Mouse (Mus musculus) lung, adult 18-20 months (tissue): Measurements from ENCODE around the gene Abca8b.
"Not testable (repeated sequence)": the region's sequence is repeated elsewhere in the genome, so short reads cannot be mapped to it uniquely, and the experiment has no call there.

ENCODE experiments used
- DNase-seq, 2 experiments: peaks; one replicate each; pipeline ENCODE4 v3.0.0; 2022; ENCODE audit warnings: mixed read lengths in 2 of 2

The Abca8b gene

DNA sequence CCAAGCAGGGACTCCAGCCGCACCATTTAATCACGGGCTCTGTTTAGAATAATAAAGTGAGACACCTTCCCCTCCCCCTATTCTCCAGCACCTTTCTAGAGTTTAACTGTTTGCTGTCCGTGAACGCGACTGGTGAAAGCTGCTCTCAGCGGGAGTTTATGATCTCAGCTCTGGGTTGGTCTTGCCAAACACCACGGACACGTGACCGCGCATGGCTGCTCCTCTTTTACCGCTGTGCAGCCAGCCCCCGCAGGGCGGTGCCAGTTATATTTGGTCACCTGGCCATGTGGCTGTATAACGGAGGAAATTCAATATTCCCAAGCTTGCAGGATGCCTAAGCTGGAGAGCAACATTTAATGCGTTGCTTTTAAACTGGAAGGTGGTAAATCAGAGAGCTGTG lies at the start of gene Abca8b:
Gene Abca8b (minus strand): TSS at position 222 of the 400 bp plus-strand sequence.
- peak; percentile 66 to 70 for DNase-seq

DNA sequence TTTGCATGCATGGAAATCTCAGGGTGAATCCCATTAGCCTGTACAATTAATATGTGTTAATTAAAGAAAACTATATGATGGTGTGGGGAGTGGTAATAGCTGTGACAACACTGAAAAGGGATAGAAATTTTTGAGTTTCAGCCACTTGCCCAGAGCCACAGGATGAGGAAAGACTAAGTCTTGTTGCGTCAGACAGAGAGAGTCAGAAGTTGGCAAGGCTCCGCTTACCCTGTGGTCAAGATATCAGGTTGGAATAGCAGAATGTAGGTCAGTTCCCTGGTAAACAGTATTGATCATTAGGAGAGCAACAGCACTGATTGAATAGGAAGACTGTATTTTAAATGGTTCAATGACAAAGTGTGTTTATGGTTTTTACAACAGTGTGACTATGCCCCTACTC lies 42.1 kb upstream of the Abca8b start:
- DNase-seq, result no peak

DNA sequence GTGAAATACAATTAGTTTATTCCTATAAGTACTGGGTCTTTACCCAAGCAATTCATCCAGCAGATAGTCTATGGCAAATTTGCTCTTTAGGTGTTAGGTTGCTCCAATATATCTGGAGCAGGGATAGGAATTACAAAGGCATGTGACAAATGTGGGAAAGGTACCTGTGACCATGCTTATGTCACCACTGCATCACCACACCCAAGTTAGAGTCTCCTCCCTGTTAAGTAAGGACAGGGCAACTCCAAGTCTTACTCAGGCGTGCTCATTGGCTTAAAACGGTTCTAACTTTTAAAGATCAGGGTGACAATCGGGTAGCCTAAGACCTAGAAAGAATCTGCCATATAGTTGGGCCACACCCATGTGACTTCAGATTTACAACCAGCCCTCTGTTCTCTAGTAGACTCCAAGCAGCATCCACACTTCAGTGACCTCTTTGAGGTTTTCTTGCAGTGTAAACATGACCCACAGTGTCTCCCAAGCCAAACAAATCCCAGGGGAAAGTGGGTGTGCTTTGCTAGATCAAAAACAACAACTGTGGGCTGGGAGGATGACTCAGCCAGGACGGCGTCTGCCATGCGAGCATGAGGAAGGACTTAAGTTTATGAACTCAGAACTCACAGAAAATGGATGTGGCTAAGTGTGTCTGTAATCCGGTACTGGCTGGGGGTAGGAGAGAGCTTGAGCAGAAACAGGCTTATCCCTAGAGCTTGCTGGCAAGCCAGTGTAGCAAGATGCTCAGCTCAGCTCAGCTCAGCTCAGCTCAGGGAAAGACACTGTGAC lies 33.5 kb upstream of the Abca8b start:
- DNase-seq, result peak in 1 of 2 experiments; percentile 25

DNA sequence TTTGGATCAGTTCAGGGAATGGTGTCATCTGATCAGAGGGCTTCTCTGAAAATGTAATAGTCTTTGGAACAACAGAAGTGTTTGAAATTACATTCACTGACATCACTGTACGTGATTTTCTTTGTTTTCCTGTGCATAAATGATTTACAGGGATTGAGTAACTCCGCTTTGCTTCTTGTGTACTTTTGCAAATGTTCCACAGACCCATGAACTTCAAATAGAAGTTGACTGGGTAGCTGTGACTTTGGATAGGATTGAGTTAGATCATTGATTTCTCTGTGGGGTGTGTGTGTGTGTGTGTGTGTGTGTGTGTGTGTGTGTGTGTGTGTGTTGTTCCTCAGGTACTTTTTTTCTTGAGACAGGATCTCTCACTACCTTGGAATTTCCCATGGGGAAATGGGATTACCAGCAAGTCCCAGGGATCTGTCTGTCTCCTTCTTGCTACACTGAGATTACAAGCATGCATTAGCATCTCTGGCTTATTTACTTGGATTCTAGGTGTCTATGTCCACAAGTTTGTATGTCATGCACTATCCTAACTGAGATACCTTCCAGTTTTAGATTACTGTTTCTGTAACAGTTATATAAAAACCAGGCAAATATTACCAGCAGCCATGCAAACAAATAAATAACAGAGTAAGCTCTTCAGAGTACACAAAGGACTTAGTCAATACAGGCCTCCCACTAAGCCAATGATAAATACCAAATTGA lies 15.3 kb upstream of the Abca8b start:
- DNase-seq, result no peak

DNA sequence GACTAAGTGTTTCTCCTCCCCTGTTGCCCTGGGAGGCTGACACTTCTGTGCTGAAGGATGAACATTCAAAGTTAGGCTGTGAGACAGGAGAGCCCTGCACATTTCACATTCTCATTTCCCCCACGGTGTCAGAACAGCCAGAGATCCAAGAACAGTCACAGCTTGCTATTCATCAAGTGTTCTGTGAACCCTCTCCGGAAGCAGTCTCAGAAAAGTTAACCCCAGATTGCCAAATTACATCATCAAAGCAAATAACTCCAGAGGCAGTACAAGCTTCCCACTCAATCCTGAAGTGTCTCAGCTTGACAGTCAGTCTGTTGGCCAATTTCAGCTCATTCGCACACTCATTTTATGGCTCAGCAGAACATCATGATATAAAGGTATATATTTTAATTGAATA lies 632 bp downstream of the Abca8b start:
- peak in 1 of 2 experiments; percentile 18 for DNase-seq

DNA sequence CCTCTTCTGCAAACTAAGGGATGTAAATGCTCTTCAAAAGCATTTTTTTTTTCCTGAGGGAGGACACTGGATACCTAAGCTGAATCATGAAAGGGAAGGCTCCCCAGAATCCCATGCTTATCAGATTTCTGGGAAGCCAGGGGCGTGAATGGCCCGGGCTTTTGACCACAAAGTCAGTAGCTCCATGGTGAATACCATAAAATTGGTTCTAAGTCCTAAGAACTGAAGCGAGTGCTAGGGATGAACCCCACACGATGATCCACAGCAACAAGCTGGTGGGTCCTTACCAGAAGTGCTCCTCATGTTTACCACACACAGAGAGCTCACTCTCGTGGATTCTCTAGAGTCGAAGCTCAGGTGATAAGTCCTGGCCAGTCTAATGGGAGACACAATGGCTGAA lies 1.6 kb downstream of the Abca8b start:
- no peak for DNase-seq

DNA sequence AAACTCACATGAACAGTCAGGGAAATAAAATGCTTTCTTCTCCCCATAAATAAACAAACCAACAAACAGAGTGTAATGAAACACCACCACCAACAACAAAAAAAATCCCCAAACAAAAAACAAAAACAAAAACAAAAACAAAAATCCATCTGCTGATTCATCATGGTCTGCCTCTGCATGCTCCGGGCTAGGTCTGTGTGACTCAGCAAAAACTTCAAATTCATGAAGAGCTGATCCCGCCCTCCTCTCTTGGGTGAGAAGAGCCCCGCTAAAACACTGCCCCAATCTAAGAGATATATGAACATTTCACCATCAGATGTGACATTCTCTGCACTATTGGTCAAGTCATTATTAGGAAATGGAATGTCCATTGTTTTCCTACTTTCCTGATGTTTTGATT lies 4.4 kb downstream of the Abca8b start:
- no peak for DNase-seq

DNA sequence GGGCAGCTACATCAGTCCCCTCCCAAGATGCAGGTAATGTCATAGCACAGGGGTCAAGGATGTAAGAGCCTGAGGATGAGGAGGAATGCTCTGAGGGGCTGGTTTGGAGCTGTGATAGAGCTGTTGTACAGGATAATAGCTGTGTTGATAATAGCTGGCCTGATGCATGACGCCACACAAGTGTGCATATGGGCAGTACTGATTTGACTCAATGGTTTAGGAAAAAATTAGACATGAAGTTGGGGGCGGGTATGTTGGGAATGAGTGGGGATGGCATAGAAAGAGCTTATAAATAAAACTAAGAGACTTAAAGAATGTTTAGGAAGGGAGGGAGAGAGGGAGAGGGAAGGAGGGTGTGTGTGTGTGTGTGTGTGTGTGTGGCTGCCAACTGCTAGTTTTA lies 5.4 kb downstream of the Abca8b start:
- DNase-seq, result no peak

DNA sequence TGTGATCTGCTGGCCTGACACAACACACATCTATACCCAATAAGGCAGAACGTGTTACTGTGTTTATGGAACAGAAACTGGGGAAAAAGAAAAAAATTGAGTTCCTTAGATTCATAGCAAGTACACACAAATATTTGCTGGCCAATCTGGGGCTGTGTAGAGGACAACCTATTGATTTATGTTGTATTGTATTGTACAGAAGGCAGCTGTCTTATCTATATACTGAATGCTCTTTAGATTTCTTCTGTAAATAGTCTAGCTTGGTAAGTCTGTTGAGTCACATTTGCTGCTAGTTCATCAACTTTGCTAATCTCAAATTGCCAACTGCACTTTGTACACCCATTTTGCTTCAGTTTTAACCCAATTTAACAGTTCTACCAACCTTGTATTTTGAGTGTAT lies 7.5 kb downstream of the Abca8b start:
- DNase-seq, result no peak

DNA sequence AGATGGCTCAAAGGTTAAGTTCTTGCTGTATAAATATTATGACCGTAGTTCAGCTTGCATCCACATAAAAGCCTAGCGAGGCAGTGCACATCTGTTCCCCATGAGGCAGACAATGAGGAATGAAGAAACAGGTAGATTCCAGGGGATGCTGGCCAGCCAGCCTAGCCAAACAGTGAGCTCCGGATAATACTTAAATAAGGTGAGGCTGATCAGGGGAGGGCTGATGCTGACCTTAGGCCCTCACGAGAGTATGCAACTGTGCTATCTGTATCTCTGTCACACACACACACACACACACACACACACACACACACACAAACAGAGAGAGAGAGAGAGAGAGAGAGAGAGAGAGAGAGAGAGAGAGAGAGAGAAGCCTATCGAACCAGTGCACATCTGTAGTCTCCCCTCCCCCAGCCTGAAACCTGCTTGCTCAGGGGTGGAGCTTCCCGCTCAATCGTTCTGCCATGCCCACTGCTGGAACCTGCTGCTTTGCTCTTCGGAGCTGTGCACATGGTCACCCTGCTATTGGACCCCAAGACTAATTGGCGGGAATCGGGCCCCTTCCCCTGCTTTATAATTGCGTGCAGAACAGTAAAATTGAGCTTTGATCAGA lies 8.1 kb downstream of the Abca8b start:
- not testable (repeated sequence) for DNase-seq

DNA sequence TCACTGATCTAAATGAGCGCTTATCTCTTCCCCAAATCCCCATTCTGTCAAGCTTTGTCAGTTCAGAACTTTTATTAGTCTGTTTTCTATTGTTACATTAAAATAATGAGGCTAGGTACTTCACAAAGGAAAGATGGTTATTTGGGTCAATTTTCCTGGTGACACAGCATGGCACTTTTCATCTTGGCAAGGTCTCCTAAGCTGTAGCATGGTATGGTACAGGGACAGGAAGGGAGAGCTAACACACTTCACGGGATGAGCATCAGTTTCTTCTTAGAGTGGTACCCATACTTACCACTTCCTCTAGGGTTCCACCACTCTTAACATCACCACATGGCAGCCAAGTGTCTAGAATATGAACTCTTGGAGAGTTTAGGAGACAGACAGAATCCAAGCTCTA lies 13.8 kb downstream of the Abca8b start:
- DNase-seq, result no peak

DNA sequence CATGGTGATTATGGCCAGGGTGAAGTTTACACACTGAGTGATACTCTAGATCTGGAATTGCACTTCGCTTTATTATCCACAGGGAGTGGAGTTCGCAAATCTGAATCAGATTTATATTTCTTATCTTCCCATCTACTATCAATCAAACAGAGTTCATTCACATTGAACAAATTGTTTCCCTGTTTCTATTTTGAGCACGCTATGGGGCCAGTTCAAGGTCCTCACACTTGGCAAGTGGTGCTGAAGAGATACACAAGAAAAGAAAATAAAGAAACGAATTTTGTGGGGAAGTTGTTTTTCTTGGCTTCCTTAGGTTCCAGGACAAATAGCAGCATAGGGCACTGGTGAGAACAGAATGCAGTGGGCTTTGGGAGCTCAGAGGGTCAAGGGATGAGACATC lies 25.1 kb downstream of the Abca8b start:
- no peak for DNase-seq

DNA sequence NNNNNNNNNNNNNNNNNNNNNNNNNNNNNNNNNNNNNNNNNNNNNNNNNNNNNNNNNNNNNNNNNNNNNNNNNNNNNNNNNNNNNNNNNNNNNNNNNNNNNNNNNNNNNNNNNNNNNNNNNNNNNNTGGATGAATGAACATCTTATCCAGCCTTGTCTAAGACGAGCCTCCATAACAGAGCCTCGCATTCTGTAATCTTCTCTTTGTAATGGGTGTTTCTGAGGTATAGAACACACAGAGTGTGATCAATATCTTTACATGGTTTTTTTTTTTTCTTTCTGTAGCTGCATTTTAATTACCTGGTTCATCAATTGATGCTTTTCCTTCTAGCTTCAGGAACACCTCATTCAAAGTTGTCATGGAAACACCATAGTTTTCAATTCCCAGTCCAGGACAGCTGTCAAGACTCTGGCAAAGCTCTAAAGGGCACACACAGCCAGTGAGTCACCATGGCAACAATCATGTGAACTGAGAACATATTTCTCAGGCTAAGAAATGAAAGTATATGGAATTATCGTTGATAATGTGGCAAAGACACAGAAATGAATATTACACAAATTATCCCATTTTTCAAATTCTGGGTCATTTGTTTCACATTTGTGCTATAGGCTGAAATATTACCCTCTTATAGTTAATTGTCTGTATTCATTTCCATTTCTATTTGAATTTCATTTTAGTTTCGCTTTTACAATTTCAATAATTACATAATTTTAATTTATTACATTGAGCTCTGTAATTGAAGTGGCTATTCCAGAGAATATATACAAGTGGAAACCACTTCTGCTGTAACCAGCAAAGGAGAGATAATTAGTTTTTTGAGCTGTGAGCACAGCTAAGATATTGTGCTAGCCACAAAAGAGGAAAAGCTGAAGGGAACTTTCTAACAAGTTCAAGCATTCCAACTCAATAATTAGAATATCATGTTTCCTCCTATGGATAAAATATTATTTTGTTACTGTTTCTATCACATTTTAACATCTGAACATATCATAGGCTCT lies 33.9 kb downstream of the Abca8b start:
- DNase-seq, result no peak

DNA sequence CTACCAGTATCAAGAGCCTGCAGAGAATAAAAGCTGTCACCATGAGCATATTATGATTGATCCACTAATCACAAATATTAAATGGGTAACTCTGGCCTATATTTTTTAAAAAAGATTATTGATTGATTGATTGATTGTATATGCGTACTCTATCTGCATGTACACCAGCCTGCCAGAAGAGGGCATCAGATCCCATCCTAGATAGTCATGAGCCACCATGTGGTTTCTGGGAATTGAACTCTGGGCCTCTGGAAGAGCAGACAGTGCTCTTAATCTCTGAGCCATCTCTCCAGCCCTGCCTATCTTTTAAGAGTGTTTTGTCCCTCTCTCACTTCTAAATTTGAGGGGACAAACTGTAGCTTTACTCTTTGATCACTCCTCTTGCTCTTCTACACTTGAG lies 40.5 kb downstream of the Abca8b start:
- no peak for DNase-seq

DNA sequence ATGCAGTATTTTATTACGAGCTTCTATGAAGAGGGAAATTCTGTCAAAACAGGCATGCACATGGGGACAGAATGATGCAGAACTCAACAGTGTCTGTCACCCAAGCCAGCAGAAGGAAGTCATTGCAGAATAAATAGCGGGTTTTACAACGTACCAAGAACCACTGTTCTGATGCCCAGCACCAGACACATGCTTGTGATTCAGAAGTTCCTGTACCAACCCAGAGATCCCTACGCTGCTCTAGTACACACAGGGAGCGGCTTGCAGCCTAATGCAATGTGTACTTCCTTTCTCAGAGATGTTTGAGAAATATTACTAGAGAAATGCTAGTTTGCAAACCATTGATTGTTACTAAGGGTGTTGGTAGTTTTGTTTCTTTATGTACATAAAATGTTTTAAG lies 58.7 kb downstream of the Abca8b start:
- no peak for DNase-seq

DNA sequence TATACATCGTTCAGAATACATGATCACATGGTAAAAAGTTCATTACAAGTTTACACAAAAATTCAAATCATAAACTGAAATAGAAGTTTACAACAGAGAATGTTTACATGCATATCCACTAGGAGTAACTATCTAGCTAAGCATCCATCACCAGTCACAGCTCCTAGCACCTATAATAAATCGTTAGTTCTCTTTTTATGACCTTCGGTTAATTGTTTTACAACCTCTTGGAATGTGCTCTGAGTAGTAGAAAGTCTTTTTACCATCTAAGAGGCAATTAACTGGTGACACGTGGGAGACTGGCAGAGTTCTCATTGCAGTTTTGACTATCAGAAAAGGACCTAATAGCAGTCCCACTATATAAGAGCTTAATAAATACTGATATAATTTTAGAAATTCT lies 62.4 kb downstream of the Abca8b start:
- DNase-seq, result not testable (repeated sequence)

DNA sequence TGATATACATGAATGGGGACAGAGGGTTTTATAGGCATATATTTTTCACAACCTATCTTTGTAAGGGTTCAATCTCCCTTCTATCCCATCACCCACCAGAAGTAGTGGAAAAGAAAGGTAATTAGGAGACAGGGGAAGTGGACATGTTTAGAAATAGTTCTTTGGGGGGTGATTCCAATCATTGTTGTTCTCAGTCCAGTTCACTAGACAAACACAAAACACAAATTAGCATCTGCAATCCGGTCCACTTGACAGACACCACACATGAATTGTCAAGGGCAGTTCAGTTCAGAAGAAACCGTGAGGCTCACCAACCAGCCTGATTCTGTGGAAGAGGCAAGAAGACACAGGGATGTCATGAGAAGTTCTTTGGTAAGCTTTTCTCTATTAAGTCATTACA lies 67.2 kb downstream of the Abca8b start:
- no peak for DNase-seq

DNA sequence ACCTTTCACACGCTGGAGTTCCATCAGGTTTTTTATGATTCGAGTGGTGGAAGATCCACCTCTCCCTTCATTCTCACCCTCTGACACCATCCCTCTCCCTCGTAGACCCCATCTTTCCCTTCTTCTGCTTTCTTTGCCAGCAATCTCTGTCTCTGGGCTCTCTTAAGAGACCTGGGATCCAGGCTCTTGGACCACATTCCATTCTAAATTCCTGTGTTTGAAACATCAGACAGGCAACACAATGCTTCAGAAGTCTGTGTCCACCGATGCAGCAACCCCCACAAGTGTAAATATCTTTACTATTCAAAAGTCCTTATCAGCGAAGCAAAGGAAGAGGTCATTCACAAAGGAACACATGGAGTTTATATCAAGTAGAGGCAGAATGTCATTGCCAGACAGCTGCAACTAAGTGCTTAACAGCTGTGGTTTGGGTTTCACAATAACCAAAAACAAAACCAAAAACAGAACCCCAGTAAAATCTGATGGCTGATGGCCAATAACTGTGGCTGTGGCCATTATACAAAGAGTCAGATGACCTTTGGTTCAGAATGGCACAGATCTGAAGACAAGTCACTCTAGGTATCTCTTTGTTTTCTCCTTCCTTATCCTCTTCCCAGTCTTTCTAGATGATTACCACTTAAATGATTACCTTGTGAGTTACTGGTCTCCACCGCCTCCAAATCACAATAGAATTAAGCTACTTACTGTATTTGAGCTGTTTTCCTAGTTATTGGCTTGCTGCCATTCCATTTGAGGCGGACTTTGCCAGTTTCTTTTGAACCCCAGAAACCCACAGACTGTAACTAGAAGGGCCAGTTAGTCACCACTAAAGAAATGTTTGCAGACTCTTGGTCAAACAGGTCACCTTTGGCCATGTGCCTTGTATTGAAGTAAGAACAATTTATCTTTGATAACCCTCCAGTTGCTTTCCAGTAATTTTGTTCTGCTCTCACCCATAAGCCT lies 68.6 kb downstream of the Abca8b start:
- peak in 1 of 2 experiments; percentile 14 for DNase-seq

DNA sequence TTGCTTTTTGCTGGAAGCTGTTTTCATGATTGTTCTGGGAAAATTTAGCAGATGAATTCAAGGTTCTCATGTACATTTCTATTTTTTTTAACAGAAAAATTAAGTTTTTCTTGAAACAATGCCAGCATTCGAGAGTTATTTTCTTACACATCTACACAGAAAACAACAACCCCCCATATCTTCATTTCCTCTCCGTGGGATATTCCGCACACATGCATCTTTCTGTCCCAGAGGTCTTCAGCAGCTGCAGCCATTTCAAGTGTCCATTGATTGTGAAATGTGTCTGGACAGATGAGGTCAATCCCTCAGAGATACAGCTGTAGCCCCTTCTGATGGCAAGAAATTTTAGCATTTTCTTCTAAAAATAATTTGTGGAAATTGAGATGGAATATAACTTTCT lies 73.4 kb downstream of the Abca8b start:
- DNase-seq, result no peak

DNA sequence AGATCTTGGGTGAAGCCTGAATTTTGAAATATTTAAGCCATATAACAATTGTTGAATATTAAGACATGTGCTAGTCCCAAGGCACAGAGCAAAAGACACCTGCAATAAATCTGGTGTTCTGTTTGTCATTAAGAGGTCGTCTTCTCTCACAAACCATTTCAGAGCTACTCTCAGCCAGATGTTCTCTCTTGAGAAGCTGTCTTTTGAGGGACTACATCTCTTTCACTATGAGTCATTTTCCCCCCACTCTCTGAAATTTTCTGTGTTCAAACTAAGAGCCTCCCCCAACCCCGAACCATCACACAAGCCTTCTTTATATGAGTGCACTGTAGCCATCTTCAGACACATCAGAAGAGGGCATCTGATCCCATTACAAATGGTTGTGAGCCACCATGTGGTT lies 76.2 kb downstream of the Abca8b start:
- DNase-seq, result no peak

DNA sequence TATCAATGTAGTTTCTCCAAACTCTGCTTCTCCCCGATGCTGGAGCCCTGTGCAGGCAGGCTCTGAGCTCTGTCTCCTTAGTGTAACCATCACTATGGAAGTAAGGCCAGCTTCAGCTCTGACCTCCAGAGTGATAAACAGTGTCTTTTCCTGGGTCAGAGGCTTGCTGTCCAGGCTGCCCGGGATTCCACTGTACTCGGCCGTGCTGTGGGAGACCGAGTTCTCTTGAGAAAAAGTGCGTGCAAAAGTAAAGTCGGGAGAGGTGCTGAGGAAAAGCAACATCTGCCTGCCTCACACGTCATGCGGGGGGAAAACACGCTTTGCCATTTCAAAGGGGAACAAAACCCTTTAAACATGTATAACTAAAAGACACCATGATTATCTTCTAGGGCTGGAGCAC lies 79.0 kb downstream of the Abca8b start:
- DNase-seq, result no peak

DNA sequence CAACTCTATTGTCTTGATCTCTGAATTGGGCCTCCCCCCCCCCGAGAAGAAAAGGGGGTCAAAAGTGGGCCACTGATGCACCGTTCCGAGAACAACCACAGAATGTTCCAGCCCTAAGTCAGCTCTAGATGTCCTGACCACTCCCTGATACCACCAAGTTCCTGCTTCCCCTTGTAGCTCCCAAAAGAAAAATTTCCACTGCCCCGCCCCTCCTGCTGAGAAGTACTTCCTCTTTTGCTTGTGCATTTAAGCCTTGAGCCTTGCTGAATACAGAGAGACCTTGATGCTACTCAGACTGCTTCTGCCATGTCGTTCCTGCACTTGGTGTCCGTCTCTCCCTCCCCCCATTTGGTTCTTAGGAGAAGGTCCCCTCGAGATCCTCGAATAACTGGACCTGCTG lies 82.5 kb downstream of the Abca8b start:
- not testable (repeated sequence) for DNase-seq
